Mouse (Mus musculus) gastrocnemius, postnatal 36 days (tissue): ENCODE measurements around the gene Ino80d. TPM values are rescaled to one million over a fixed set of nuclear protein-coding genes. Genes with fewer than 3 reads are reported as not detected.

Experiments used
- DNase-seq, 2 experiments: peaks; one replicate each; pipeline ENCODE4 v3.0.0; 2022
- intact Hi-C: fragments of 180-260 bp; cut with DNase I; formaldehyde crosslinking; loops from one replicate; pipeline ENCODE4 v1.15.1; 2025
- total RNA-seq, 2 experiments: library from RNA; stranded (reverse); gene quantifications; 2 replicates each; pipeline ENCODE4 v1.2.3; 2021

Gene Ino80d
- total RNA-seq, 2 experiments from 2014 or later: 12.2 to 13.3 TPM

- intact Hi-C loops: no loop called here
- no peak for DNase-seq
Measured at GRCm38 (mm10) chr1:63110536-63111285, 3.8 kb downstream of the Ino80d start.

DNA sequence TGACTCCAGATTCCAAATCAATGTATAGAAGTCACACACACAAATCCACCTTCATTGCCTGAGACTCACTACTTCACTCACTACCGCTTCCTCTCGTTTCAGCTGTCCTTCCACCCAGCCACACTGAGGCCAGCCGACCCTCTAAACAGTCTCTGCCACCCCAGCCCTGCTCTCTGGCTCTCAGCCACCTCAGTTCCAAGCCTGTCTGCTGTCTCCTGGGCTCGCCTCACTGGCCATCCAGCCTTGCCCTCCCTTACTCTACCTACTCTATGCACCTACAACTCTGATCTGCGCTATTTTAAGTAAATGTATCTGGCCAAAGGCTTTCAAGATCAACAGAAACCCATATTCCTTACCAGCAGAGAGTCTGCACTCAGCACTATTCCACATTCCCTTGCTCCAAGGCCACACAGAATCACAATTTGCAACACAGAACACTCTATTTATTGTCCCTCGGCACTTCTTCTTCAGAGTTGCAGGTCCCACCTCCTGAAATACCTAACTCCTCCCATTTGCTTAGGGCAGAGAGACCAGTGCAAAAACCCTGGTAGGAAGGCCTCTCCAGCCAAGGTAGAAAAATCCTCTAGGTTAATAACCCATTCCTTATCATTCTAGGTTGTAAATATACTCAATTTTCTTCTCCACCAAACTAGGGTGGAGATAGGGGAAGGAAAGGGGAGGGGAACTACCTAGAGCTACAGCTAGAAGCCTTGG is 6.7 kb downstream of the Ino80d start:
- intact Hi-C loops: no loop called here
- no peak for DNase-seq

DNA sequence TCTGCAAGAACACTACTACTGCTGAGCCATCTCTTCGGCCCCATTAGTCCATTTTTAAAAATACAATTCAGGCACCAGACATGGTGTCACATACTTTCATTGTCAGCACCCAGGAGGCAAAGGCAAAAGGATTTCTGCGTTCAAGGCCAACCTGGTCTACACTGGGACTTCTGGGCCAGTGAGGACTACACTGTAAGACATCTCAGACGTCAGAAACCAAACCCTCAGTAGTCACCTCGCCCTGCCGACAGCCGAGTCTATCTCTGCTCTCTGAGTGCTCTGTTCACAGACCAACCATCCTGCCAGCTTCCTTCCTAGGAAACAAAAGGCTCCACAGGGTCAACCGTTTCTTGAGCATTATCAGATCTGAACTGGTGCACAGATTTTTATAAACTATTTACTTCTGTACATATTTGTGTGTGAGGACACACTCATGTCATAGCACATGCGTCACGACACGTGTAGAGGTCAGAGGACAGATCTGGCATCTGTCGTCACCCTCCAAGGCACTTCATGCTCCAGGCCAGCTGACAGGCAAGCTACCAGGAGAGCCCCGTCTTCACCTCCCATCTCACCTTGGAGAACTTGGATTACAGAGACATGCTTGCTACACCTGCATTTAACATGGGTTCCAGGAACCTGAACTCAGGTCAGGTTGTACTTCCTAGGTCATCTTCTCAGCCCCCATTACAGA is 11.6 kb downstream of the Ino80d start:
- intact Hi-C loops: no loop called here
- no peak for DNase-seq

- intact Hi-C loops: no loop called here
Measured at GRCm38 (mm10) chr1:63100196-63100595, 14.3 kb downstream of the Ino80d start.

DNA sequence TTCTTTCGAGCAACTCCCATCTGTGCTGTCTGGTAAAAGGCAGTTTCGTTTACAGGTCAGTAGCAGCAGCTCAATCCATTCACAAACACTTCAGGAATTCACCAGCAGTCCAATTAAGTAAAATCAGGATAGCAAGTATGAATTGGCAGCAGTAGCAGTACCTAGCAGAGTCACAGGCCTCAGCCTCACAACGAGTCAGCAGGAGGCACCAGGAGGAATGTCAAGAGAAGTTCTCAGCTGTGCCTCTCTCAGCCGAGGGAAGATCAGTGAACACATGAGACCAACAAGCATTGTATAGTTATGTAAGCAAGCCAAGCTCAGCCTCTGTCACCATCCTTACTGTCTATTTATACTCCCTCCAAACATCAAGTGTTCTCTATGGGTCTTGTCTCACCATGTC is 15.6 kb downstream of the Ino80d start:
- DNase-seq: no peak
- intact Hi-C loops: no loop called here

More at GRCm38 (mm10) chr1:63100196-63100595, 14.3 kb downstream of the Ino80d start:
- DNase-seq: no peak

DNA sequence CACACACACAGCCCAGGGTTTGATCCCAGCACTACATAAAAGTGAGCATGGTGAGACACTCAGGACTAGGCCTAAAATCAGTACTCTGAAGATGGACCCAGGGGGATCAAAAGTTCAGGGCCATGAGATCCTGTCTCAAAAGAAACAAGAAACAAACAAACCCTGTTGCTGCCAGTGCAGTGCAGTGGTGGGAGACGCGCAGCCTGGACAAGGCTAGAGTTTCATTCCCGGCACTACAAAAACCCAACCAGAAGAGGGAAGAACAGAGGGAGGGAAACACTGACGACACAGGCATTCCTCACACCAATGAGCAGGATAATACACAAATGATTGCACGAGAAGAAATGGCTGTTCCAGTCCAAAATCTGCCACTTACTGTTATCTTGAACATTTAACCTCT is 18.4 kb downstream of the Ino80d start:
- DNase-seq: no peak
- intact Hi-C loops: no loop called here

DNA sequence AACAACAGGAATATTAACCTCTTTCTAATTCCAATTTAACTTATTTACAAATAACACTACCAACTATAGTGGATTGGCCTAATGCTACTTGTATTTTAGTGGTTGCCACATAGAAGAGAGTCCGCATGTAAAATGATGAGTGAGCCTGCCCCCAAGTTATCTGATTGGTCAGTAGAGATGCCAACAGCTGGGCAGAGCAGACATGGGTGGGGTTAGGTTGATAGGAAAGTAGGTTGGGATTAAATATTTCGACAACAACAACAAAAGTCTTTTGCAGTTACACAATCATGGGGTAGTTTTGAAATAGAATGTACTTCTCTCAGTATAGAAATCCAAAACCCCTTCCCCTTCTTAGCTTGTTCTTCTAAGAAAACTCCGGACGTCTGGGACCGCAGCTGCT is 24.7 kb downstream of the Ino80d start:
- intact Hi-C loops: no loop called here

DNA sequence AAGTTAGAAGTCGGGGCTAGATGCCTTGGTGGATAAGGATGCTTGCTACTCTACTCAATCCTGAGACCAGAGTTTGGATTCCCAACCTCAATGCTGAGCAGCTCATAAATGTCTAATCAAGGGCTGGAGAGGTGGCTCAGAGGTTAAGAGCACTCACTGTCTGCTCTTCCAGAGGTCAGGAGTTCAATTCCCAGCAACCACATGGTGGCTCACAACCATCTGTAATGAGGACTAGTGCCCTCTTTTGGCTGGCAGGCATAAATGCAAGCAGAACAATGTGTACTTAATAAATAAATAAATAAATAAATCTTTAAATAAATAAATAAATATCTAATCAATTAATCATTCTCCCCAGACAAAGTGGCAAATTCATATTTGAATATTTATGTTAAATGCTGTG is 25.9 kb downstream of the Ino80d start:
- intact Hi-C loops: no loop called here
- DNase-seq: no peak

More for the DNA sequence above, 24.7 kb downstream of the Ino80d start:
- DNase-seq: no peak

DNA sequence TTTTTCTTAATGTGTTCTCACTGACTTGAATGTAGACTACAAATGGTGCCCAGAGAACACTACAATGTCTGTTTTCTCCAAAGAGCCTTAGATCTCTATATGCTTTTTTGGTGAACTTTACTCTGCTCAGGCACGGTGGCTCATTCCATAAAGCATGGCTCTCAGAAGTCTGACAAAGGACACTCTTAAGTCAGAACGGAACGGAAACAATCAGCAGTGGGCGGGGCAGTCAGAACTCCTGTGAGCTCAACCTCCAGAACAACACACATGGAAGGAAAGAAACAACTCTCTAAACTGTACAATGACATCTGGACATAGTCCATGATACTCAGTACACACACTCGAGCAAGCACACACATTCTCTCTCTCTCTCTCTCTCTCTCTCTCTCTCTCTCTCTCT is 34.2 kb downstream of the Ino80d start:
- intact Hi-C loops: no loop called here
- DNase-seq: no peak

DNA sequence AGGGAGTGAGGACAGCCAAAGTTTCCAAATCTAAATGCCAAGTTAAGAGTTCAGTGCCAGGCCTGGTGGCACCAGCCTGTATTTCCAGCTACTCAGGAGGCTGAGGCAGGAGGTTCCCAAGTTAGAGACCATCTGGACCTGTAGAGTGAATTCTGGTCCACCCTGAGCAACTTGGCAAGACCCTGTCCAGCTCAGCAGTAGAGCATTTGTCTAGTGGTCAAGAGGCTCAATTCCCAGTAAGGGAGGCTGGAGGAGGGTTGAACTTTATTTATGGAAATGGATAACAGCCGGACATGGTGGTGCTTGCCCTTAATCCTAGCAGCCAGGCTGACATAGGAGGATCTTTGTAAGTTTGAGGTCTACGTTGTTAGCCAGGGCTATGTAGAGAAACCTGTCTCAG is 38.1 kb downstream of the Ino80d start:
- DNase-seq: no peak
- intact Hi-C loops: no loop called here

- no peak for DNase-seq
- intact Hi-C loops: no loop called here
Measured at GRCm38 (mm10) chr1:63071379-63071778, 43.1 kb downstream of the Ino80d start.

DNA sequence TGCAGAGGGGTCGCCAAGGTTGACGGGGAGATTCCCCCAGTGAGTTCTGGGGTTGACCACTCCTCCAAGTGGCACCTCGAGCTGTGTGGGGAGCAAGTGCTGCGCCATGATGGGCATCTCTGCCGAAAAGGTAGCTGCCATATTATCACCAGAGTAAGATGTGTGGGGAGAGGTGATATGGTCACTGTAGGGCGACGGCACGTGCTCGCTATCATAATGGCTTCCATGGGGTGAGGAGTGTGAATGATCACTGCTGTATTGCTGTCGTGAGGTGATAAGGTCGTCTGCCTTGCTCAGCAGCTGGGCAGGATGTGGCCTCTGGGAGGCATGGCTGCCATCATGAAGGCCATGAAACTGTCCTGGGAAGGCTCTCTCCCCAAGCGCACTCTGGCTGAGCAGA is 56.1 kb downstream of the Ino80d start:
- intact Hi-C loops: no loop called here
- DNase-seq: no peak

DNA sequence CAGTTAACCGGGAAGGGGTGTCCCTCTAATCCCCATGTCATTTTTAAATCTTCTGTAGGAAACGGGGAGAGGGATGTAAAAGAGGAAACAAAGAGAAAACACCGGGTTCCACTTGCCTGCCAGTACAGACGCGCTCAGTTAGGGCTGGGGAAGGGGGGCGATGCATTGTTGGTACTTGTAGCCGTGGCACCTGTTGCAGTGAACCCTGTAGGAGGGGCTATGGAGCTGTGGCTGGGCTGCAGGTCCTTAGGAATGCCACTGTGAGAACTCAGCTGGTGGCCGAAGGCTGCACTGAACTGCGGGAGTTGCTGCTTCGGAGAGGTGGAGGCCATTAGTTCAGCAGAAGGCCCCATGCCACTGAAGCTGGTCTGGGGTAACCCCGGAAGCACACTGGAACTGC is 56.6 kb downstream of the Ino80d start:
- intact Hi-C loops: no loop called here
- no peak for DNase-seq

- intact Hi-C loops: no loop called here
Measured at GRCm38 (mm10) chr1:63057318-63057717, 57.1 kb downstream of the Ino80d start.

GRCm38 (mm10) chr1:63055386-63055785 is 59.1 kb downstream of the Ino80d start:
- intact Hi-C loops: no loop called here
- no peak for DNase-seq

More at GRCm38 (mm10) chr1:63057318-63057717, 57.1 kb downstream of the Ino80d start:
- DNase-seq: no peak

GRCm38 (mm10) chr1:63050866-63051265 is 63.6 kb downstream of the Ino80d start:
- DNase-seq: no peak
- intact Hi-C loops: no loop called here

GRCm38 (mm10) chr1:63049977-63050376 is 64.5 kb downstream of the Ino80d start:
- no peak for DNase-seq
- intact Hi-C loops: no loop called here

- no peak for DNase-seq
- intact Hi-C loops: no loop called here
Measured at GRCm38 (mm10) chr1:63047983-63048382, 66.5 kb downstream of the Ino80d start.

- intact Hi-C loops: no loop called here
- no peak for DNase-seq
Measured at GRCm38 (mm10) chr1:63032929-63033328, 81.5 kb downstream of the Ino80d start.

GRCm38 (mm10) chr1:63019916-63020315 is 94.6 kb downstream of the Ino80d start:
- DNase-seq: no peak
- intact Hi-C loops: no loop called here

DNA sequence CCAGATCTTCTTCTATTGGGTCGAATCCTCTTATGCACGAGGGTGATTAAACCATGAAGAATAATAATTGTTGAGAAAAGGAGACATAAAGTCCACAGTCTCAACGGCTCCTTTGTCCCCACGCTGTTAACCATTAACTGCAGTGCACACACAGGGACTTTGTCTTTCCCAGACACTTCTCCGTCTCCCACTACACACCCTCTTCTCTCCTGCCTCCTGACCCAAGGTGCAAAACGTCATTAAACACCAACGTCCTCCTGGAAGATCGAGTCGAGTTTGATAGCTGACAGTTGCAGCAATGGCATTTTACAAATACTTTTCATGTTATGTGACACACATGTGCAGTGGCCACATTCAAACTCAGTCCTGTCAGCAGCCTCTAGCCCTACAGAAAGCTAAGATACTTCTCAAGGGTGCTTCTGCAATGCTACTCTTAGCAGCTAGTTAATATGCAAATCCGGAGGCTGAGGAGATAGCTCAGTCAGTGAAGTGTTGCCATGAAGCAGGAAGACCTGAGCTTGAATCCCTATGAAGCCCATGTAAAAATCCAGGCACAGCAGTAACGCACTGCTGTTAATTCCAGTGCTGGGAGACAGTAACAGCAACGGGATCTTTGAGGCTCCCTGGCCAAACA is 109.3 kb downstream of the Ino80d start:
- DNase-seq: no peak
- intact Hi-C loops: no loop called here
